Mouse (Mus musculus): Measurements from ENCODE around the gene Muc4.

- no peak for TF ChIP-seq CTCF (IDR thresholded peaks at IDR 0.05; ENCODE audit: low read depth, low read length)
- no peak for TF ChIP-seq POLR2A (IDR thresholded peaks at IDR 0.05; ENCODE audit: extremely low read depth, insufficient read depth, low read length)
Measured at GRCm38 (mm10) chr16:32733213-32733612, 2.5 kb upstream of the Muc4 start.
